Mouse (Mus musculus) MEL (cell line): ENCODE measurements at regions not wholly inside any gene's neighbourhood (a gene's known extent, or its start where the extent isn't known, plus 50 kb on each side); places are given as distances from the start of the nearest gene placed in this dataset.

Source experiments
- CTCF ChIP-seq, 3 experiments: IDR thresholded peaks in 2 of 3; conservative IDR thresholded peaks in 1 of 3; 2 replicates each; pipeline ENCODE4 v1.5.1; 2011 to 2012; ENCODE audit warnings: low read length in 3 of 3, low read depth in 2 of 3, mild to moderate bottlenecking in 2 of 3, improper control_type of control experiment in 1 of 3, inconsistent platforms in 1 of 3, mixed read lengths in 1 of 3, moderate library complexity in 1 of 3; ENCODE audit not compliant: control insufficient read depth in 1 of 3, insufficient read depth in 1 of 3, poor library complexity in 1 of 3, severe bottlenecking in 1 of 3
- E2F4 ChIP-seq: IDR thresholded peaks from 2 replicates; pipeline ENCODE4 v1.6.1; 2011; ENCODE audit warnings: low read depth, low read length, improper control_type of control experiment, borderline replicate concordance
- GATA1 ChIP-seq: IDR thresholded peaks from 2 replicates; pipeline ENCODE4 v1.6.1; 2011; ENCODE audit warnings: low read depth, low read length, improper control_type of control experiment
- HCFC1 ChIP-seq: IDR thresholded peaks from 2 replicates; pipeline ENCODE4 v1.6.1; 2012; ENCODE audit warnings: low read depth, mild to moderate bottlenecking, inconsistent platforms, low read length, improper control_type of control experiment, moderate library complexity
- MAFK ChIP-seq: IDR thresholded peaks from 2 replicates; pipeline ENCODE4 v1.6.1; 2011; ENCODE audit warnings: low read depth, mild to moderate bottlenecking, low read length, improper control_type of control experiment, borderline replicate concordance
- USF1 ChIP-seq: IDR thresholded peaks from 2 replicates; pipeline ENCODE4 v1.6.1; 2014; ENCODE audit warnings: low read depth, mild to moderate bottlenecking, inconsistent platforms, low read length, improper control_type of control experiment, moderate library complexity

GRCm38 (mm10) chr4:87702290-87702689, 330.9 kb downstream of the Mllt3 start:
- TF ChIP-seq CTCF (IDR thresholded peaks at IDR 0.05 in 2 of 3, conservative IDR thresholded peaks at IDR 0.05 in 1 of 3; ENCODE audit: control insufficient read depth in 1 of 3, insufficient read depth in 1 of 3, low read depth in 2 of 3, low read length in 3 of 3, poor library complexity in 1 of 3, severe bottlenecking in 1 of 3) (no peak), USF1 (no peak), GATA1 (no peak), HCFC1 (no peak), E2F4 (no peak), MAFK (no peak)
